Mouse (Mus musculus) kidney, postnatal 14 days (tissue): ENCODE data around the gene Nrros.
"Not testable (repeated sequence)": the region's sequence is repeated elsewhere in the genome, so short reads cannot be mapped to it uniquely, and the experiment has no call there.

Experiments
- DNase-seq: peaks from one replicate; pipeline ENCODE4 v3.0.0; 2022; ENCODE audit warnings: mixed read lengths

Nrros gene

DNA sequence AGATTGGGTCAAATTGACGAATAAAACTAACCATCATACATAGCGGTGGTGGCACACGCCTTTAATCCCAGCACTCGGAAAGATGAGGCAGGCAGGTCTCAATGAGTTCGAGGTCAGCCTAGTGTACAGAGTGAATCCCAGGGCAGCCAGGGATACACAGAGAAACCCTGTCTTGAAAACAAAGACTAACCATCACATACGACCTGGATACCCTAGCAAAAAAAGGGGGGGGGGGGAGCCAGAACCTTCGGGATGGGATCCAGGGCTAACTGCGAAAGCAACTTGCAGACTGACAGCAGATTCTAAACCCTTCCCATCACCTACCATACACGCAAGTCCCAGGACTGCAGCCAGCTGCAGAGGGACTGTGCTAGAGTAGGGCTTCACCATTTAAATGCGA is 51.0 kb downstream of the Nrros start:
- no peak for DNase-seq

GRCm38 (mm10) chr16:32113541-32114218 is 51.7 kb downstream of the Nrros start:
- DNase-seq: peak; percentile 62

DNA sequence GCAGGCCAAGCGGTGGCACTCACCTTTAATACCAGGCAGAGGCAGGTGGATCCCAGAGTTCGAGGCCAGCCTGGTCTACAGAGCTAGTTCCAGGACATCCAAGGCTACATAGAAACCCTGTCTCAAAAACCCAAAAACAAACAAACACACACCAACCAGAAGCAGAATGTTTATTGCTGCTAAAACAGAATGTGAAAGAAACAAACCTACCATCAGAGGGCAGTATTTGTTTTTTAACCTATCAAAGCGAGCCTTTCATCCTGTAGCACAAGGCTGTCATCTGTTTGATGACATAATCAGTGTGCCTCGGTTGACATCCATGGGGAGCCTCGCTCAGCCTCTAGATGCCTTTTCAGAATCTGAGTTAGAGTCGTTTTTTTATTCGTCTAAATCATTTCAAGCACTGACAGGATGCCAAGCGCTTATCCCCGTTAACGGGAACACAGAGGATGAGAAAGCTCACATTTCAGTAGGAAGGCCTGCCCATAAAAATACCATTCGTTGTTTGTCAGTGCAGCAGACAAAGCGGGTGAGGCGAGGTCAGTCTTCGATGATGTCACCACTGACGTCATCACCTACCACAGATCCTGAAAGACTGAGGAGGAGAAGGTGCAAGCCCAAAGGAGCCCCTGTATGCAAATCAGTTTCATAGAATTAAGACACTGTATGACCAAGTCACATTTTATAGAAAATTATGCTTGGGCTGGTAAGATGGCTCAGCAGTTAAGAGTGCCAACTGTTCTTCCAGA is 54.3 kb downstream of the Nrros start:
- DNase-seq: no peak

- DNase-seq: no peak
Observed at GRCm38 (mm10) chr16:32108578-32108977, 56.8 kb downstream of the Nrros start.

GRCm38 (mm10) chr16:32108170-32108569 is 57.2 kb downstream of the Nrros start:
- DNase-seq: no peak

- no peak for DNase-seq
Observed at GRCm38 (mm10) chr16:32107342-32108045, 57.9 kb downstream of the Nrros start.

- DNase-seq: no peak
Observed at GRCm38 (mm10) chr16:32105698-32106097, 59.7 kb downstream of the Nrros start.

- no peak for DNase-seq
Observed at GRCm38 (mm10) chr16:32102295-32102694, 63.1 kb downstream of the Nrros start.

DNA sequence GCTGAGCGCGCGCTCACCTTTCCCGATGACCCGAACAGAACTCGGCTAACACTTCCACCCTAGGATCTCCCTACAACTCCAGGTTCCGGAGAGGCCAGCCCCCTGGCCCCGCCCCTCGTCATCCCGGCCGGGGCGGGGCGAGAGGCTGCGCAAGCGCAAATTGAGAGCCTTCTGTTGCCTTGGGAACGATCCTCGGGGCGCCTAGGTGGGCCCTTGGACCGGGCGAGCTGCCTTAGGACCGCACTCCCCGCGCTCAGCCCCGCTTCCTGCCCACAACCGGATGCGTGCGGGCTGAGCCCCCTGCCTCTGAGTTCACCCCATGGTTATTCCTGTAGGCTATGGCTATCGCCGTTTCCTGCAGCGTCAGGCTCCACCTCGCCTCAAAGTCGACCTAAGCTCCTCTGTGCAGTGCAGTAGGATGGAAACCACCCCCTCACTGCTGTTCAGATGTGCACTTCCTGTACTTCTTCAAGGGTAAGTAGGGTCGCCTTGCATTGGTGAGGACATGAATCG is 65.7 kb downstream of the Nrros start, which contains the start of the genes Pigx and Cep19:
Pigx (minus strand) TSS at position 103 of the 513 bp plus-strand sequence.
Cep19 (plus strand) TSS at position 163 of the 513 bp plus-strand sequence.
- DNase-seq: peak; percentile 96

DNA sequence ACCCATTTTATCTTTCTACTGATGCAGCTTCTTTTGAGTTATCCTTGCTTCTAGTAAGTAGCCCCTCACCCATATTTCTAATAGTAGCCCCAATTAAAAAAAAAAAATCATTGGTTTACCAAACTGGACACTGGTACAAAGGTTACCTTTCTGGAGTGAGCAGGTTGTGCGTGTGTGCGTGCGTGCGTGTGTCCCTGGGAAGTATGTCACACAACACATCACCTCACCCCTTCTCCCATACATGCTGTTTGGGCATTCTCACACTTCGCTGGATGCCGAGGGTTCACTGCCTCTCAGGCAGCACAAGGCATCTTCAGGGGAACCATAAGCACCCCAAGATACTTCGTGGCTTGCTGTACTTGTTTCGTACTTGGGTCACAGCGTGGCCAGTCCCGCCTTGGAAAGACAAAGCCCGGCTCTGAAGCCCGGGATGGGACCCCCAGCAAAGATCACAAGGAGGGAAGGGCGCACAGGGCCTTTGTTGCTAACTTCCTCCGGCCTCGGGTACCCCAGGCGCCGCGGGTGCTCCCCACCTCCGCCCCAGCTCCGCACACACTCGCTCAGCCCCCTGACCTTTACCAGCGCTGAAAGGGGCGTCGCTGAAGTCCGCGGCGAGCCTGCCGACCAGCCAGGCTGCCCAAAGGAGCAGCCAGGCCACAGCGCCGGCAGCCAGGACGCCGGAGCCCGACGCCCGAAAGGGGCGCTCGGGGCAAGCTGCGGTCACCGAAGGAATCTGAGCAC is 66.3 kb downstream of the Nrros start:
- DNase-seq: no peak

DNA sequence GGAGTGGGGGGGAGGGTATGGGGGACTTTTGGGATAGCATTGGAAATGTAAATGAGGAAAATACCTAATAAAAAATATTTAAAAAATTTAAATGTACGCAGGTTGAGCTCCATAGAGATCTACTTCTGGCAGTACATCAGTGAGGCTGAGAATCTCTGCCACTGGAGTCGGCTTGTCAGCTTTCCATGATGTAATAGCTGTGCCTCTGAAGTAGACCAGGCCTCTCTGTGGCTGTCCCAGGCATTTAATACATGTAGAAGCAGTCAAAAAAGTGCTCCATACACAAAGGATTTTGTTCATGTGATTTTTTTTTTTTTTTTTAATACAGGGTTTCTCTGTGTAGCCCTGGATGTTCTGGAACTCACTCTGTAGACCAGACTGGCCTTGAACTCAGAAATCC is 67.6 kb downstream of the Nrros start:
- not testable (repeated sequence) for DNase-seq
